Mouse (Mus musculus): Measurements from ENCODE around the gene Kdm4d.

- TF ChIP-seq EP300 (IDR thresholded peaks at IDR 0.05; ENCODE audit: low read depth) (peak; percentile 80), CTCF (IDR thresholded peaks at IDR 0.05; ENCODE audit: low read depth) (no peak)
Observed at GRCm38 (mm10) chr9:14500023-14500915, at the start of gene Kdm4d, which contains the start of gene Cwc15.

All from liver, postnatal 0 days (tissue).